Mouse (Mus musculus) hindbrain, embryonic 16.5 days (tissue): ENCODE data around the gene Wnk2. TPM values are rescaled to one million over a fixed set of nuclear protein-coding genes. Genes with fewer than 3 reads are reported as not detected.

Experiments
- ATAC-seq: fragments of 200-750 bp; cut with Nextera tagmentation; 2 replicates; pipeline ENCODE4 v1.8.0; 2017; ENCODE audit warnings: moderate TSS enrichment, moderate library complexity
- H3K27ac ChIP-seq: fragments of 300-500 bp; sonication (generic); 2 replicates; pipeline ENCODE4 v1.5.1; 2014; ENCODE audit warnings: low read depth, mild to moderate bottlenecking, control low read depth, low read length, moderate library complexity
- H3K27me3 ChIP-seq: fragments of 300-500 bp; sonication (generic); replicated peaks from 2 replicates; pipeline ENCODE4 v1.6.1; 2014; ENCODE audit warnings: low read length; ENCODE audit not compliant: control insufficient read depth, insufficient read depth
- H3K36me3 ChIP-seq: fragments of 300-500 bp; sonication (generic); 2 replicates; pipeline ENCODE4 v1.6.1; 2014; ENCODE audit warnings: mild to moderate bottlenecking, low read length, moderate library complexity, mixed read lengths; ENCODE audit not compliant: control insufficient read depth, insufficient read depth
- H3K4me1 ChIP-seq: fragments of 300-500 bp; sonication (generic); 2 replicates; pipeline ENCODE4 v1.6.1; 2014; ENCODE audit warnings: low read depth, low read length; ENCODE audit not compliant: control insufficient read depth, insufficient read depth
- H3K4me2 ChIP-seq: fragments of 300-500 bp; sonication (generic); 2 replicates; pipeline ENCODE4 v1.6.1; 2014; ENCODE audit warnings: mild to moderate bottlenecking, low read length, control low read depth, moderate library complexity
- H3K4me3 ChIP-seq: fragments of 300-500 bp; sonication (generic); 2 replicates; pipeline ENCODE4 v1.5.1; 2014; ENCODE audit warnings: mild to moderate bottlenecking, low read length, control low read depth, moderate library complexity
- H3K9ac ChIP-seq: fragments of 300-500 bp; sonication (generic); 2 replicates; pipeline ENCODE4 v1.6.1; 2014; ENCODE audit warnings: low read depth, mild to moderate bottlenecking, control low read depth, low read length, moderate library complexity
- H3K9me3 ChIP-seq: fragments of 300-500 bp; sonication (generic); 2 replicates; pipeline ENCODE4 v1.6.1; 2014; ENCODE audit warnings: mild to moderate bottlenecking, low read length, moderate library complexity; ENCODE audit not compliant: control insufficient read depth
- WGBS: fragments of 180-500 bp; shearing (Covaris S2); extraction: QIAGEN DNeasy Blood & Tissue Kit; methylation state at CpG from one replicate; pipeline ENCODE4 v1.1.7; 2014; 5-methylcytosine and 5-hydroxymethylcytosine counted together
- polyA plus RNA-seq: library from polyadenylated mRNA; unstranded; fragments of >200 nt; fragmentation: Nextera tagmentation; extraction: Ambion mirVana; gene quantifications from 2 replicates; pipeline ENCODE4 v1.2.1, GENCODE M21; 2015

The Wnk2 gene
- polyA plus RNA-seq, 1 experiment from 2014 or later: 15.6 TPM

DNA sequence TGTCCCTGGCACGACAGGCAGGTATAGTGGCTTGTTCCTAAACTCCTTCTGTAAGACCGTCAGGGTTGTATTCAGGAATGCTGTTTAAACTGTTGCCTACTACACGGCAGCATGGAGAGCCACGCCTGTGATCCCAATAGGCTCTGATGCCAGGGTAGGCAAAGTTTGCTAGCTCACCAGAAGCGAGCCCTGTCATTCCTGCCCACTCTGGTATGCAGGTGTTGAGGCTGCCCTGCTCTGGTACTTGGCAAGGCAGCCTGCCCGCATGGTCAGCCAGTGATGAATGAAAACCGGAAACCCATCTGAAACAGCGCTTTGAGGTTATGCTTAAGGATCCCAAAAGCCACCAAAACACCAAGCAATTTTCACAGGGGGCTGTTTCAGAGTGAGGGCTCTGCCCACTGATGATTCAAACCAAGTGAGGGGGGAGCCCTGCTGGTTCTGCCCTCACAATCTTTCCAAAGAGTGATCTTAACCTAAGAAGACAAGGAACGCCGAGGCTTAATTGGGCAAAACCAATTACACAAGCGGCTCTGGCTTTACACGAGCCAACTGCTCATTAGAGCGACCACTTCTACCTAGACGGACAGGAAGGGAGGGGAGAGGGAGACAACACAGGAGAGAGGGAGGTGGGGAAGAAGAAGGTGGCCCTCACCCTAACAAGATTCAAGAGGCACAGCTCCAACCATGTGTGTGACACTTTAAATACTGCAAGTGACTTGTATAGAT, 65.5 kb downstream of the Wnk2 start:
- no peak overlapping the region for H3K9ac ChIP-seq
- WGBS: 84% methylated on average over 14 of the region's 14 CpGs
- no peaks in the 10 kb centered on the region for H3K9me3 ChIP-seq
- peaks cover 16% of the 10 kb centered on the region for H3K36me3 ChIP-seq
- no peak overlapping the region for H3K4me2 ChIP-seq
- no peak; the same call in 1 of the 2 replicates for ATAC-seq
- H3K27me3 ChIP-seq: no peaks in the 10 kb centered on the region
- no peak overlapping the region for H3K4me3 ChIP-seq
- H3K4me1 ChIP-seq: no peaks in the 10 kb centered on the region
- no peak overlapping the region for H3K27ac ChIP-seq

DNA sequence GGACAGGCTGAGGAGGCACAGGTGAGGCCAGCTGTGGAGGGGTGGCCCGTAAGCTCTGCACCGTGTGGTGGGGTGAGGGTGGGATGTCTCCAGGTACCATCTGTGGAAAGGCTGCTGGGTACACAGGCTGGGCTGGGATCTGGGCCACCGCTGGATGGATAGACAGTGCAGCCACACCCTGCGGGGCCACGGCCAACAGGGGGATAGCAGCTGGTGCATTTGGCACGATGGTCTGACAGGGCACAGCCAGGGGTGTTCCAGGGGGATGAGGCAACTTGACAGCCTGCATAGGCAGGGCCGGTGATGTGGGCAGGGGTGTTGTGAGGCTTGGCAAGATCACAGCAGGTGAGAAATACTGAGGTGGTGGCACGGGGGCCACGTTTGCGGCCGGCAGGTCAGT, 71.6 kb downstream of the Wnk2 start:
- no peak for ATAC-seq
- WGBS: 85% methylated on average over 11 of the region's 11 CpGs
- H3K36me3 ChIP-seq: peaks cover 21% of the 10 kb centered on the region
- H3K4me3 ChIP-seq: no peak overlapping the region
- no peak overlapping the region for H3K9ac ChIP-seq
- H3K4me1 ChIP-seq: no peaks in the 10 kb centered on the region
- H3K9me3 ChIP-seq: no peaks in the 10 kb centered on the region
- no peaks in the 10 kb centered on the region for H3K27me3 ChIP-seq
- H3K27ac ChIP-seq: no peak overlapping the region
- H3K4me2 ChIP-seq: no peak overlapping the region

DNA sequence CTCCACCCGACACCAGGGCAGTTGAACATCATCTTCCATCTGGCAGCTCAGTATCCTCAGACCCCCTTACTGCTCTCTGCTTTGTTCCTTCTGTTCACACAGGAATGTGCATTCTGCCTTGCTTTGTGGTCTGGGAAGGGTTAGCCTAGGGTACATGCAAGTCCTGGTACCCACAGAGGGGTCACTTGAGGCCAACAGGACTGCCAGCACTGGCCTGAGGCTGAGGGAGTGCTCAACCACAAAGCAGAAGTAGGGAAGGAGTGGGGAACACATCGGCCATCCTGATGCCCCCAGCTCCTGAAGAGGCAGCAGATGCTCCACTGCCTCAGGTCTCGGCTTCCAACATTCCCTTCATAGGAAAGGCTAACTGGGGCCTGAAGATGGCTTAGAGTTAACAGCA, 72.4 kb downstream of the Wnk2 start:
- H3K4me1 ChIP-seq: no peaks in the 10 kb centered on the region
- no peak for ATAC-seq
- H3K4me3 ChIP-seq: no peak overlapping the region
- 0 out of 2 replicates have a peak overlapping the region, but pooled peaks have one; percentile 30 for H3K27ac ChIP-seq
- 74% methylated on average over 3 of the region's 3 CpGs for WGBS
- no peaks in the 10 kb centered on the region for H3K27me3 ChIP-seq
- no peak overlapping the region for H3K9ac ChIP-seq
- H3K36me3 ChIP-seq: peaks cover 25% of the 10 kb centered on the region
- H3K9me3 ChIP-seq: no peaks in the 10 kb centered on the region
- H3K4me2 ChIP-seq: no peak overlapping the region

DNA sequence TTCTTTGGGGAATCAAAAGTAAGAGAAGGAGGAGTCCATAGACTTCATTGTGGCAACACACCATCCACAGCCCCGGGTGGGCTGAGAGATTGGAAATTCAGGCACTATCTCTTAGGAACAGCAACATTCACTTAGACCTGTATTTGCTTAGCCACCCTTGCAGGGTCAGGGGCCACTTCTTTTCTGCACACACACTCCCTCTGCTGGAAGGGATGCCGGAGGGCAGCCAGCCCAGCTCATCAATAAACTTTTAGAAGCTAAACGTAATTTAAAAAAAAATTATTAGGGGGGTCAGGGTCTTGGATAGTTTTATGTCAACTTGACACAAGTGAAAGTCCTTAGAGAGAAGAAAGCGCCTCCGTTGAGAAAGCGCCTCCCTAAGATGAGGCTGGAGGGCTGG, 74.5 kb downstream of the Wnk2 start:
- H3K4me1 ChIP-seq: no peaks in the 10 kb centered on the region
- no peaks in the 10 kb centered on the region for H3K9me3 ChIP-seq
- no peak overlapping the region for H3K4me3 ChIP-seq
- H3K9ac ChIP-seq: no peak overlapping the region
- no peaks in the 10 kb centered on the region for H3K27me3 ChIP-seq
- WGBS: 87% methylated on average over 6 of the region's 6 CpGs
- no peak overlapping the region for H3K4me2 ChIP-seq
- no peak for ATAC-seq
- H3K27ac ChIP-seq: no peak overlapping the region
- H3K36me3 ChIP-seq: peaks cover 29% of the 10 kb centered on the region

DNA sequence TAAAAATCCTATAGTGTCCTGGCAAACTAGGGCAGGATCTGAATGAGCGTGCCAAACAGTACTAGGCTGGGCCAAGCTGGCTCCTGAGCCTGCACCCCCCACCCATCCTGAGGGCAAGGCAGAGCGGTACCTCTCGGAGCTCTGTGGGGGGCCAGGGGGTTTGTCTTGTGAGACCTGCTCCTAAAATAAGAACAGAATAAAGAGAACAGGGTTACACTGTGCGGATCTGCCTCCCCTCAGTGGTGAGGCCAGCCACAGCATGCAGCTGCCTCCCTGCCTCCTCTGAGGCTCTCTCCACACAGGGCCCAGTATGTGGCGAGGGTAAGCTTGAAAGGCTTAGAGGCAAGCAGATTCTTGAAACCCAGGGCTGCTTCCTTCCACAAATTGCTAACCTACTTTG, 76.0 kb downstream of the Wnk2 start:
- Histone ChIP-seq H3K27me3 (no peaks in the 10 kb centered on the region), H3K4me2 (no peak overlapping the region), H3K4me1 (no peaks in the 10 kb centered on the region), H3K4me3 (no peak overlapping the region), H3K9me3 (no peaks in the 10 kb centered on the region), H3K9ac (no peak overlapping the region), H3K36me3 (peaks cover 33% of the 10 kb centered on the region), H3K27ac (no peak overlapping the region)
- 73% methylated on average over 5 of the region's 5 CpGs for WGBS
- no peak; the same call in 1 of the 2 replicates for ATAC-seq

- no peaks in the 10 kb centered on the region for H3K9me3 ChIP-seq
- H3K4me2 ChIP-seq: no peak overlapping the region
- H3K4me3 ChIP-seq: no peak overlapping the region
- WGBS: 89% methylated on average over 6 of the region's 6 CpGs
- H3K4me1 ChIP-seq: no peaks in the 10 kb centered on the region
- no peak overlapping the region for H3K27ac ChIP-seq
- H3K9ac ChIP-seq: no peak overlapping the region
- peaks cover 23% of the 10 kb centered on the region for H3K36me3 ChIP-seq
- no peaks in the 10 kb centered on the region for H3K27me3 ChIP-seq
- no peak for ATAC-seq
These were observed 77.8 kb downstream of the Wnk2 start for GRCm38 (mm10) chr13:49069979-49070378.

GRCm38 (mm10) chr13:49069393-49069792, 78.4 kb downstream of the Wnk2 start:
- Histone ChIP-seq H3K4me1 (no peaks in the 10 kb centered on the region), H3K36me3 (peaks cover 23% of the 10 kb centered on the region), H3K9me3 (no peaks in the 10 kb centered on the region), H3K4me2 (no peak overlapping the region), H3K4me3 (no peak overlapping the region), H3K27me3 (no peaks in the 10 kb centered on the region), H3K9ac (no peak overlapping the region), H3K27ac (no peak overlapping the region)
- WGBS: 96% methylated on average over 4 of the region's 4 CpGs
- no peak for ATAC-seq

DNA sequence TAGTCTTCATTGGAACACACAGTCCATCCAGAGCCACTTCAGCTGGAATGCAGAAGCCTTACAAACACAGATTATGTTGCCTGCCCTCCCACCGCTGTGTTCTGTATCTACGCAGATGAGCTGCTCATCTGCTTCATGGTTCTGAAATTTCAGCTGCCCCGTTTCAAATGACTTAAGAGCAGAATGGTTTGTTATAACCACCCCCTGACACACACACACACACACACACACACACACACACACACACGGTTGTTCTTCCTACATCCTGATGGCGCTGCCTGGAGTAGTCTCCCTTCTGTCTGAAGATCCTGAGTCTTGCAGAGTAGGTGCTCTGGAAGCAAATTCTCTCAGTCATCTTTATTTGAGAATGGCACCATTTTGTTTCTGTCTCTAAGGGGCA, 83.6 kb downstream of the Wnk2 start:
- Histone ChIP-seq H3K4me3 (no peak overlapping the region), H3K27me3 (no peaks in the 10 kb centered on the region), H3K9me3 (no peaks in the 10 kb centered on the region), H3K36me3 (peaks cover 29% of the 10 kb centered on the region), H3K9ac (no peak overlapping the region), H3K4me1 (no peaks in the 10 kb centered on the region), H3K4me2 (no peak overlapping the region), H3K27ac (no peak overlapping the region)
- ATAC-seq: no peak
- WGBS: 91% methylated on average over 5 of the region's 5 CpGs

DNA sequence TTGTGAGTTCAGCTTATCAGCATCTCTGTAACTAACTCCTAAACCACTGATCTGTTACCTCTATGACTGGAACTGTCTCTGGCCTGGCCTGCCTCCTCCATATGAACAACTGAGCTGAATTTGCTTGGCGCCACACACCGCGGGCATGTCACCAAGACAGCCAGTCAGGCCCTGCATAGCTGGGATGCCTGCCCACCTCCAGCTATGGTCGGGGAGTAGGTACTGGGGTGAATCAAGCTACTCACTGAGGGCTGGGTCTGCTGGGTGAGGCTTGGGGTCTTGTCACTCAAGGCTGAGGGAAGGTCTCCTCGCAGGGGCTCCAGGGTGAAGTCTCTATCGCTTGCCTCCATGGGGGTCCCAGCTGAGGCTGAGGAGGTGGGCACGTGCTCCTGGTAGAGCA, 87.4 kb downstream of the Wnk2 start:
- ATAC-seq: no peak
- WGBS: 88% methylated on average over 7 of the region's 7 CpGs
- Histone ChIP-seq H3K9ac (no peak overlapping the region), H3K4me3 (no peak overlapping the region), H3K27me3 (no peaks in the 10 kb centered on the region), H3K36me3 (peaks cover 26% of the 10 kb centered on the region), H3K9me3 (no peaks in the 10 kb centered on the region), H3K27ac (no peak overlapping the region), H3K4me2 (no peak overlapping the region), H3K4me1 (no peaks in the 10 kb centered on the region)
